Mouse (Mus musculus) midbrain, embryonic 14.5 days (tissue): ENCODE results near the gene Catsper2. TPM values are rescaled to one million over a fixed set of nuclear protein-coding genes. Genes with fewer than 3 reads are reported as not detected.

ENCODE experiments used
- ATAC-seq: fragments of 200-750 bp; cut with Nextera tagmentation; 2 replicates; pipeline ENCODE4 v1.8.0; 2017; ENCODE audit warnings: moderate number of reproducible peaks, moderate library complexity; ENCODE audit not compliant: low FRiP score, low TSS enrichment
- DNase-seq: peaks from one replicate; pipeline ENCODE4 v3.0.0-alpha.2; 2015
- H3K27ac ChIP-seq: fragments of 300-500 bp; sonication (generic); replicated peaks from 2 replicates; pipeline ENCODE4 v1.5.1; 2014; ENCODE audit warnings: mild to moderate bottlenecking, low read depth, low read length, moderate library complexity
- H3K27me3 ChIP-seq: fragments of 300-500 bp; sonication (generic); 2 replicates; pipeline ENCODE4 v1.6.1; 2014; ENCODE audit warnings: low read length, control low read depth, mixed read lengths; ENCODE audit not compliant: control insufficient read depth, insufficient read depth
- H3K36me3 ChIP-seq: fragments of 300-500 bp; sonication (generic); 2 replicates; pipeline ENCODE4 v1.6.1; 2014; ENCODE audit warnings: low read length, control low read depth; ENCODE audit not compliant: control insufficient read depth, insufficient read depth
- H3K4me1 ChIP-seq: fragments of 300-500 bp; sonication (generic); 2 replicates; pipeline ENCODE4 v1.6.1; 2014; ENCODE audit warnings: mild to moderate bottlenecking, antibody characterized with exemption, low read length, control low read depth; ENCODE audit not compliant: control insufficient read depth, insufficient read depth
- H3K4me2 ChIP-seq: fragments of 300-500 bp; sonication (generic); 2 replicates; pipeline ENCODE4 v1.6.1; 2014; ENCODE audit warnings: mild to moderate bottlenecking, low read length, moderate library complexity
- H3K4me3 ChIP-seq: fragments of 300-500 bp; sonication (generic); replicated peaks from 2 replicates; pipeline ENCODE4 v1.5.1; 2014; ENCODE audit warnings: low read depth, low read length
- H3K9ac ChIP-seq: fragments of 300-500 bp; sonication (generic); replicated peaks from 2 replicates; pipeline ENCODE4 v1.6.1; 2014; ENCODE audit warnings: mild to moderate bottlenecking, low read length, moderate library complexity
- H3K9me3 ChIP-seq: fragments of 300-500 bp; sonication (generic); 2 replicates; pipeline ENCODE4 v1.6.1; 2016; ENCODE audit warnings: low read length, control low read depth, mixed read lengths; ENCODE audit not compliant: control insufficient read depth
- WGBS: fragments of 180-500 bp; shearing (Covaris S2); extraction: QIAGEN DNeasy Blood & Tissue Kit; methylation state at CpG from one replicate; pipeline ENCODE4 v1.1.7; 2014; 5-methylcytosine and 5-hydroxymethylcytosine counted together
- polyA plus RNA-seq: library from polyadenylated mRNA; unstranded; fragments of >200 nt; fragmentation: Nextera tagmentation; extraction: Ambion mirVana; gene quantifications from 2 replicates; pipeline ENCODE4 v1.2.1, GENCODE M21; 2014

The Catsper2 gene
- polyA plus RNA-seq, 1 experiment from 2014 or later: 4.5 TPM

GRCm38 (mm10) chr2:121449545-121450011 is 36.0 kb upstream of the Catsper2 start:
- peaks cover 12% of the 10 kb centered on the region for H3K4me1 ChIP-seq
- H3K9ac ChIP-seq: peak overlapping the region; percentile 80
- H3K27ac ChIP-seq: peak overlapping the region; percentile 93
- DNase-seq (no peak), ATAC-seq (peak; percentile 72)
- H3K4me2 ChIP-seq: peak overlapping the region; percentile 61
- no peaks in the 10 kb centered on the region for H3K27me3 ChIP-seq
- no peaks in the 10 kb centered on the region for H3K9me3 ChIP-seq
- peaks cover 23% of the 10 kb centered on the region for H3K36me3 ChIP-seq
- WGBS: under 1% methylated on average over 37 of the region's 54 CpGs
- peak overlapping the region; percentile 97 for H3K4me3 ChIP-seq

DNA sequence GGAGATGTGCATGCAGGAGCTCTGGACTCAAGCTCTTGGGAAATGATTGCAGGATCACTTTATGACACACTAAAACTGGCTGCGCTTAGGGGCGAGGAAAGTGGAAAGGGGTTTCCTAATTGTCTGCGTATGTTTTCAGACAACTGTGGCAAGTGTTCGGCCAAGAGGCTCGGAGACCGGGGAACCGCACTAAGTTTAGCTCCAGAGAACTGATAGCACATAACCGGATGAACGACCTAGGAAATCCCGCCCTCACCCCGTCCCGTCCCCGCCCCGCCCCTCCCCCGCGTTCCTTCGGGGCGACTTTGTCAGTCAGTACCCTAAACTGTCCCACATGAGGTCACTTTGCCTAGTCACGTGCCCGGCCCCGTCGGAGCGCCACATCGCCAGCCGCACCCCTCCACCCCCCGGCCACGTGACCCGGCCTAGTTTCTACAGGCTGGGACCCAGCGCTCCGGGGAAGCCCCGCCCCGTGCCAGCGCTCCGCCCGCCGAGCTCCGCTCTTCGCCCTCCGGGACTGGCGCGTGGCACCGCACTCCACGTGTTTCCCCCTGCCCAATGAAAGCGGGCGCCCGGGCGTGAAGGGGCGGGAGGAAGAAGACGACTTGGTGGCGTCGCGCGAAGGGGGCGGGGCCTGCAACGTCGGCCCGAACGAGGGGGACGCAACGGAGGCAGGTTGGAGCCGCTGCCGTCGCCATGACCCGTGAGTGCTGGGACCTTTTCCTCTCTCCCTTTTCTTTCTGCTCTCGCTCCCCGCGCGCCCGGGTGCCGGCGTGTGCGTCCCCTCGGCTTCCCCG is 35.3 kb upstream of the Catsper2 start, which contains the start of gene Serf2:
TSS of gene Serf2 (plus strand) at position 457 of the 797 bp plus-strand sequence.
- under 1% methylated on average over 74 of the region's 74 CpGs for WGBS

GRCm38 (mm10) chr2:121448136-121448535 is 34.5 kb upstream of the Catsper2 start:
- 0 out of 2 replicates have a peak overlapping the region, but pooled peaks have one; percentile 55 for H3K27ac ChIP-seq
- no peaks in the 10 kb centered on the region for H3K9me3 ChIP-seq
- H3K9ac ChIP-seq: 0 out of 2 replicates have a peak overlapping the region, but pooled peaks have one; percentile 50
- no peak for ATAC-seq
- H3K4me2 ChIP-seq: peak overlapping the region; percentile 61
- H3K36me3 ChIP-seq: peaks cover 18% of the 10 kb centered on the region
- H3K27me3 ChIP-seq: 0 out of 2 replicates have a peak, but pooled peaks cover 1% of the 10 kb centered on the region
- DNase-seq: peak; percentile 56
- WGBS: 14% methylated on average over 9 of the region's 9 CpGs
- peaks cover 12% of the 10 kb centered on the region for H3K4me1 ChIP-seq
- peak overlapping the region; percentile 97 for H3K4me3 ChIP-seq

More for the DNA sequence above, 35.3 kb upstream of the Catsper2 start, which contains the start of gene Serf2:
- Histone ChIP-seq H3K9me3 (no peaks in the 10 kb centered on the region), H3K27me3 (no peaks in the 10 kb centered on the region), H3K9ac (peak within 1 kb of the TSS; percentile 80), H3K36me3 (peaks cover 20% of the 10 kb centered on the region), H3K4me3 (peak within 1 kb of the TSS; percentile 97), H3K4me1 (peaks cover 12% of the 10 kb centered on the region), H3K4me2 (peak within 1 kb of the TSS; percentile 61), H3K27ac (peak within 1 kb of the TSS; percentile 93)
- DNase-seq: peak; percentile 99
- peak; percentile 100 for ATAC-seq

GRCm38 (mm10) chr2:121447006-121447405 is 33.4 kb upstream of the Catsper2 start:
- 95% methylated on average over 3 of the region's 3 CpGs for WGBS
- Histone ChIP-seq H3K4me3 (no peak overlapping the region), H3K9ac (no peak overlapping the region), H3K27me3 (peaks cover 12% of the 10 kb centered on the region), H3K4me2 (no peak overlapping the region), H3K9me3 (no peaks in the 10 kb centered on the region), H3K27ac (no peak overlapping the region), H3K36me3 (peaks cover 7% of the 10 kb centered on the region; the same call in 1 of the 2 replicates), H3K4me1 (peaks cover 20% of the 10 kb centered on the region)
- DNase-seq (no peak), ATAC-seq (no peak)

- 80% methylated on average over 4 of the region's 4 CpGs for WGBS
- Histone ChIP-seq H3K36me3 (peaks cover 5% of the 10 kb centered on the region; the same call in 1 of the 2 replicates), H3K4me2 (no peak overlapping the region), H3K9me3 (no peaks in the 10 kb centered on the region), H3K9ac (no peak overlapping the region), H3K27ac (no peak overlapping the region), H3K4me3 (no peak overlapping the region), H3K27me3 (peaks cover 17% of the 10 kb centered on the region), H3K4me1 (peaks cover 22% of the 10 kb centered on the region)
- ATAC-seq: no peak
- no peak for DNase-seq
Observed at GRCm38 (mm10) chr2:121446506-121446905, 32.9 kb upstream of the Catsper2 start.

DNA sequence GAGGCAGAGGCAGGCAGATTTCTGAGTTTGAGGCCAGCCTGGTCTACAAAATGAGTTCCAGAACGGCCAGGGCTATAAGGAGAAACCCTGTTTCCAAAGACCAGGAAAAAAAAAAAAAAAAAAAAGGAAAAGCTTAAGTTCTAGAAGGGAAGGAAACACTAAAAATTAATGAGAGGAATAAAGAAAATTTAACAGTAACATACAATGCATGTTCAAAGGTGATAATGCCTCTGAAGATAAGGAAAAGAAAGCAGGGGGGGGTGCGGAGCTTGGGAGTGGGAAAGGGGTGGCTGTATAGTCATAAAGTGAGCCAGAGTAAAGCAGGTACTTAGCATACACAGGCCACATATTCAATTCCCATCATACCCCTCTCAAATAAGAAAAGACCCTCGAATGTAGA is 31.5 kb upstream of the Catsper2 start:
- ATAC-seq: no peak
- no peak overlapping the region for H3K4me3 ChIP-seq
- DNase-seq: no peak
- H3K27ac ChIP-seq: no peak overlapping the region
- WGBS: 91% methylated on average over 3 of the region's 3 CpGs
- H3K4me1 ChIP-seq: peaks cover 11% of the 10 kb centered on the region
- no peak overlapping the region for H3K9ac ChIP-seq
- no peaks in the 10 kb centered on the region for H3K9me3 ChIP-seq
- no peaks in the 10 kb centered on the region for H3K36me3 ChIP-seq
- peaks cover 25% of the 10 kb centered on the region for H3K27me3 ChIP-seq
- H3K4me2 ChIP-seq: no peak overlapping the region

DNA sequence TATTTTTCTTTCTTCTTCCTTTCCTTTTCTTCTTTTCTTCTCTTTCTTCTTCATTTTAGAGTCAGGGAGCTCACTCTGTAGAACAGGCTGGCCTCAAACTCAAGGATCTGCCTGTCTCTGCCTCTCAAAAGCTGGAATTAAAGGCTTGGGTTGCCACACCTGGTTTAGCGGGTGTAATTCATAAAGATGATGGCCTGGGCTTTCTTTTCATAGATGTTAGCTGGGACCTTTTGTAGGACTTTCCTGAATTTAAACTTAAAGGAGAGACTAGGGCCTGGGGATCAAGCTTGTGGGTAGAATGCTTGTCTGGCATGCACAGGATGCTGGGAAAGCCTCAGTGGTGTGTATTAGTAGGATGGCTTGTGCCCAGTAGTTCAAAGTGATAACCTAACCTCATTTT is 30.6 kb upstream of the Catsper2 start, which contains the start of gene Ell3:
TSS of gene Ell3 (minus strand) at position 101 of the 400 bp plus-strand sequence.
- 88% methylated on average over 1 of the region's 1 CpGs for WGBS
- Histone ChIP-seq H3K27me3 (peaks cover 25% of the 10 kb centered on the region), H3K27ac (no peak within 1 kb of the TSS), H3K9me3 (no peaks in the 10 kb centered on the region), H3K36me3 (peaks cover 8% of the 10 kb centered on the region), H3K4me2 (no peak within 1 kb of the TSS; the same call in 1 of the 2 replicates), H3K4me3 (no peak within 1 kb of the TSS), H3K4me1 (peaks cover 10% of the 10 kb centered on the region; the same call in 1 of the 2 replicates), H3K9ac (no peak within 1 kb of the TSS)
- DNase-seq (no peak), ATAC-seq (no peak)

DNA sequence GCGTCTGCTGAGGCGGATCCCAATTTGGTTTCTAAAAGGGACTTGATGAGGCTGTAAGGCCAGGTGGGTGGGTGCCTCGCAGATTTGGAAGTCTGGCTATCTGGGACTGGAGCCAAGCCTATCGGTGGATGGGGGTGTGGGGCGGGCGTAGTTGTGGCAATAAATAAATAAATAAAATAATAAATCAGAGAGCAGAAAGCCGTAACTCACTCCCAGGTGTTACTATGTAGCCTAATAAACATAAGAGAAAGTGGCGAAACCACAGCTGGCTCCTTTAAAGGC is 29.4 kb upstream of the Catsper2 start:
- Histone ChIP-seq H3K27me3 (peaks cover 25% of the 10 kb centered on the region), H3K9ac (no peak overlapping the region)

More for the DNA sequence above, 29.4 kb upstream of the Catsper2 start:
- Histone ChIP-seq H3K36me3 (peaks cover 19% of the 10 kb centered on the region), H3K27ac (no peak overlapping the region), H3K9me3 (no peaks in the 10 kb centered on the region), H3K4me3 (no peak overlapping the region), H3K4me1 (peaks cover 10% of the 10 kb centered on the region; the same call in 1 of the 2 replicates), H3K4me2 (peak overlapping the region; percentile 48)
- DNase-seq (no peak), ATAC-seq (no peak)
- 23% methylated on average over 8 of the region's 8 CpGs for WGBS
